Mouse (Mus musculus) forebrain, embryonic 16.5 days (tissue): Measurements from ENCODE around the gene Hnrnpa3. TPM values are rescaled to one million over a fixed set of nuclear protein-coding genes. Genes with fewer than 3 reads are reported as not detected.
"Not testable (repeated sequence)": the region's sequence is repeated elsewhere in the genome, so short reads cannot be mapped to it uniquely, and the experiment has no call there.

Experiments used
- ATAC-seq: fragments of 200-750 bp; cut with Nextera tagmentation; 2 replicates; pipeline ENCODE4 v1.8.0; 2017; ENCODE audit warnings: mild to moderate bottlenecking, moderate library complexity
- H3K27ac ChIP-seq: fragments of 300-500 bp; sonication (generic); 2 replicates; pipeline ENCODE4 v1.5.1; 2014; ENCODE audit warnings: low read length, control low read depth
- H3K27me3 ChIP-seq: fragments of 300-500 bp; sonication (generic); replicated peaks from 2 replicates; pipeline ENCODE4 v1.6.1; 2014; ENCODE audit warnings: low read length; ENCODE audit not compliant: control insufficient read depth, insufficient read depth
- H3K36me3 ChIP-seq: fragments of 300-500 bp; sonication (generic); 2 replicates; pipeline ENCODE4 v1.6.1; 2014; ENCODE audit not compliant: control insufficient read depth, insufficient read depth
- H3K4me1 ChIP-seq: fragments of 300-500 bp; sonication (generic); replicated peaks from 2 replicates; pipeline ENCODE4 v1.6.1; 2014; ENCODE audit warnings: low read length; ENCODE audit not compliant: control insufficient read depth, insufficient read depth
- H3K4me2 ChIP-seq: fragments of 300-500 bp; sonication (generic); 2 replicates; pipeline ENCODE4 v1.6.1; 2014; ENCODE audit warnings: mild to moderate bottlenecking, low read length, control low read depth
- H3K4me3 ChIP-seq: fragments of 300-500 bp; sonication (generic); replicated peaks from 2 replicates; pipeline ENCODE4 v1.5.1; 2014; ENCODE audit warnings: mild to moderate bottlenecking, low read length, control low read depth
- H3K9ac ChIP-seq: fragments of 300-500 bp; sonication (generic); replicated peaks from 2 replicates; pipeline ENCODE4 v1.6.1; 2014; ENCODE audit warnings: low read depth, low read length, control low read depth
- H3K9me3 ChIP-seq: fragments of 300-500 bp; sonication (generic); 2 replicates; pipeline ENCODE4 v1.6.1; 2016; ENCODE audit warnings: low read length; ENCODE audit not compliant: control insufficient read depth
- WGBS: fragments of 180-500 bp; shearing (Covaris S2); extraction: QIAGEN DNeasy Blood & Tissue Kit; methylation state at CpG from one replicate; pipeline ENCODE4 v1.1.7; 2014; 5-methylcytosine and 5-hydroxymethylcytosine counted together
- polyA plus RNA-seq: library from polyadenylated mRNA; unstranded; fragments of >200 nt; fragmentation: Nextera tagmentation; extraction: Ambion mirVana; gene quantifications from 2 replicates; pipeline ENCODE4 v1.2.1, GENCODE M21; 2015

Gene Hnrnpa3
- polyA plus RNA-seq, 1 experiment from 2014 or later, result 266 TPM

DNA sequence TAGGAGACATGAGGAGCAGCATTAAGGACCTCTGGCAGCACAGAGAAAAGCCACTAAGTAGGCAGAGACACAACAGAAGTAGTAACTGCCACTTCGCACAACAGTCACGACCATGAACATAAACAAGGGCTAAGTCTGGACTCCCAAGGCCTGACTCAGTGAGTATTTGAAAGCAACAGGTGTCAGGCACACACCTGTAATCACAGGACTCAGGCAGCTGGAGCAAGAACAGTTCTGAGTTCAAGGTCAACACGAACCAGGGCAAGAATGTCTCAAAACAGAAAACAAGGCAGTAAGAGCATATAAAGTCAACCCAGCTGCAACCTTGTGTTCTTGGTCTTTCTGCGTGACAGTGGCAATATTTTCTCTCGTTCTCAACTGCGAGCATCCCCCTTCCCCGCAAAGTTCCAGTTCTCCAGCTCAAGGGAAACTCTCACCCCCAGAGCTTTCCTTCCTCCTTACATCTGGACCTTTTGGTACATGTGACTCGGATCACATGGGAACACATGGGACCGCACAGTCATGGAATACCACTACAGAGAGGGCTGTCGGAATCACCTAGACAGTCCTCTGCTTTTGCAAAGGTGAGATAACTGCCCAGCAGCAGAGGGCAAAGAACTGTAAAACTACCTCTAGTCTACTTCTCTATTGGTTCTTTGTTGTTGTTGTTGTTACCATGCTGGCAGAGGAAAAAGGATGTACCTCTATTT, 28.1 kb downstream of the Hnrnpa3 start:
- Histone ChIP-seq H3K27ac (no peak overlapping the region), H3K27me3 (no peaks in the 10 kb centered on the region), H3K4me2 (no peak overlapping the region), H3K36me3 (no peaks in the 10 kb centered on the region), H3K4me3 (no peak overlapping the region), H3K9ac (no peak overlapping the region), H3K9me3 (no peaks in the 10 kb centered on the region), H3K4me1 (no peaks in the 10 kb centered on the region)
- no peak for ATAC-seq
- 93% methylated on average over 10 of the region's 10 CpGs for WGBS

DNA sequence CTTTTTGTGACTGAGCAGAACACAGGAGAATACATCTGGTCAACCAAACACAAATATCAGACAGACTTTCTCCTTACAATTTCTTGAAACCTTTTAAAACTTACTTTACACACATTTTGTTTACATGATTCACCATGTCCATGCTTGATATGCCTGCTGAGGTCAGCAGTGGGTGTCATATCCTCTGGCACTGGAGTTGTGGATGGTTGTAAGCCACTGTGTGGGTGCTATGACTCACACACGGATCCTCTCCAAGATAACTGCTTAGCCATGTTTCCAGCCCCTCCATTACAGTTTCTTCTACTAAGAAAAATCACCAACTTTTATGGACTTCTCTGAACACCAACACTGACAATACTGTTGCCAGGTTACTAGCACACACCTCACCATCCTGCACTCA, 29.8 kb downstream of the Hnrnpa3 start:
- no peaks in the 10 kb centered on the region for H3K27me3 ChIP-seq
- H3K9ac ChIP-seq, result no peak overlapping the region
- 92% methylated on average over 1 of the region's 1 CpGs for WGBS
- H3K9me3 ChIP-seq, result no peaks in the 10 kb centered on the region
- H3K4me2 ChIP-seq, result no peak overlapping the region
- no peak overlapping the region for H3K27ac ChIP-seq
- H3K4me3 ChIP-seq, result no peak overlapping the region
- ATAC-seq, result no peak
- no peaks in the 10 kb centered on the region for H3K4me1 ChIP-seq
- H3K36me3 ChIP-seq, result no peaks in the 10 kb centered on the region

GRCm38 (mm10) chr2:75689482-75690158, 30.6 kb downstream of the Hnrnpa3 start:
- ATAC-seq, result no peak
- Histone ChIP-seq H3K36me3 (no peaks in the 10 kb centered on the region), H3K27me3 (no peaks in the 10 kb centered on the region), H3K9ac (no peak overlapping the region), H3K9me3 (no peaks in the 10 kb centered on the region), H3K4me1 (no peaks in the 10 kb centered on the region), H3K4me3 (no peak overlapping the region), H3K27ac (no peak overlapping the region), H3K4me2 (no peak overlapping the region)
- WGBS, result 79% methylated on average over 10 of the region's 10 CpGs

DNA sequence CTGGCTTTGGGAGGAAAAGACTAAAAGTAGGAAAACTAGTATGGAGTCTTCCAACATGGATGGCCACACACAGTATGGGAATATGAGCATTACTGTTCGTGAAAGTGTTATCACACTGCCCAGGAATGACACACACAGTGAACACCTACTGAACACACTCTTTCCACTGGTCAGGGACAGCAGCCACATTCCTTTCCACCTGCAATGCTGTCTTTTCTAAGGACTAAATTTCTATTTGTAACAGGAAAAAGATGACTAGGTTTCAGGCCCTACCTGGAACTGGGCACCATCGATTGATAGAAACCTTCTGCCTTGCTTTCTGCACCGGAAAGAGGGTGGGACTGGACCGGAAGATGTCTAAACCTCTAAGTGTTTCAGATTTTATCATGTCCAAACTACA, 31.6 kb downstream of the Hnrnpa3 start:
- no peak overlapping the region for H3K9ac ChIP-seq
- WGBS, result 96% methylated on average over 4 of the region's 4 CpGs

GRCm38 (mm10) chr2:75691316-75691715, 32.3 kb downstream of the Hnrnpa3 start:
- no peaks in the 10 kb centered on the region for H3K27me3 ChIP-seq
- H3K4me1 ChIP-seq, result no peaks in the 10 kb centered on the region; the same call in 1 of the 2 replicates
- WGBS, result 76% methylated on average over 8 of the region's 8 CpGs
- H3K4me2 ChIP-seq, result no peak overlapping the region
- no peaks in the 10 kb centered on the region for H3K36me3 ChIP-seq
- H3K9ac ChIP-seq, result no peak overlapping the region
- H3K4me3 ChIP-seq, result no peak overlapping the region
- H3K9me3 ChIP-seq, result no peaks in the 10 kb centered on the region
- no peak overlapping the region for H3K27ac ChIP-seq
- no peak for ATAC-seq

More for the DNA sequence above, 31.6 kb downstream of the Hnrnpa3 start:
- Histone ChIP-seq H3K36me3 (no peaks in the 10 kb centered on the region), H3K4me1 (no peaks in the 10 kb centered on the region), H3K4me2 (no peak overlapping the region), H3K9me3 (no peaks in the 10 kb centered on the region), H3K27ac (no peak overlapping the region), H3K4me3 (no peak overlapping the region), H3K27me3 (no peaks in the 10 kb centered on the region)
- no peak for ATAC-seq

- 96% methylated on average over 6 of the region's 6 CpGs for WGBS
- no peaks in the 10 kb centered on the region; the same call in 1 of the 2 replicates for H3K4me1 ChIP-seq
Measured at GRCm38 (mm10) chr2:75692369-75692768, 33.3 kb downstream of the Hnrnpa3 start.

GRCm38 (mm10) chr2:75694926-75695325, 35.9 kb downstream of the Hnrnpa3 start:
- H3K36me3 ChIP-seq, H3K27me3 ChIP-seq, H3K27ac ChIP-seq, H3K9ac ChIP-seq, H3K4me1 ChIP-seq, H3K9me3 ChIP-seq, H3K4me3 ChIP-seq, H3K4me2 ChIP-seq, ATAC-seq: not testable (repeated sequence)
- 93% methylated on average over 3 of the region's 3 CpGs for WGBS

More at GRCm38 (mm10) chr2:75692369-75692768, 33.3 kb downstream of the Hnrnpa3 start:
- ATAC-seq, result no peak
- H3K4me2 ChIP-seq, result no peak overlapping the region
- no peaks in the 10 kb centered on the region for H3K27me3 ChIP-seq
- H3K4me3 ChIP-seq, result no peak overlapping the region
- no peaks in the 10 kb centered on the region for H3K36me3 ChIP-seq
- no peak overlapping the region for H3K9ac ChIP-seq
- no peaks in the 10 kb centered on the region for H3K9me3 ChIP-seq
- no peak overlapping the region for H3K27ac ChIP-seq

- Histone ChIP-seq H3K4me1 (no peaks in the 10 kb centered on the region; the same call in 1 of the 2 replicates), H3K27me3 (no peaks in the 10 kb centered on the region), H3K4me3 (no peak overlapping the region), H3K9ac (no peak overlapping the region), H3K36me3 (no peaks in the 10 kb centered on the region), H3K9me3 (no peaks in the 10 kb centered on the region), H3K4me2 (no peak overlapping the region), H3K27ac (no peak overlapping the region)
- WGBS, result 55% methylated on average over 9 of the region's 9 CpGs
- no peak for ATAC-seq
Measured at GRCm38 (mm10) chr2:75695676-75696350, 36.8 kb downstream of the Hnrnpa3 start.

- Histone ChIP-seq H3K36me3 (no peaks in the 10 kb centered on the region), H3K4me3 (no peak overlapping the region), H3K27ac (no peak overlapping the region), H3K9ac (no peak overlapping the region), H3K4me1 (no peaks in the 10 kb centered on the region; the same call in 1 of the 2 replicates), H3K27me3 (no peaks in the 10 kb centered on the region), H3K4me2 (no peak overlapping the region), H3K9me3 (no peaks in the 10 kb centered on the region)
- no peak for ATAC-seq
- 64% methylated on average over 5 of the region's 5 CpGs for WGBS
Measured at GRCm38 (mm10) chr2:75696371-75696770, 37.3 kb downstream of the Hnrnpa3 start.
